ENCODE assay signal across 8 mouse cellular contexts in the genomic region with DNA sequence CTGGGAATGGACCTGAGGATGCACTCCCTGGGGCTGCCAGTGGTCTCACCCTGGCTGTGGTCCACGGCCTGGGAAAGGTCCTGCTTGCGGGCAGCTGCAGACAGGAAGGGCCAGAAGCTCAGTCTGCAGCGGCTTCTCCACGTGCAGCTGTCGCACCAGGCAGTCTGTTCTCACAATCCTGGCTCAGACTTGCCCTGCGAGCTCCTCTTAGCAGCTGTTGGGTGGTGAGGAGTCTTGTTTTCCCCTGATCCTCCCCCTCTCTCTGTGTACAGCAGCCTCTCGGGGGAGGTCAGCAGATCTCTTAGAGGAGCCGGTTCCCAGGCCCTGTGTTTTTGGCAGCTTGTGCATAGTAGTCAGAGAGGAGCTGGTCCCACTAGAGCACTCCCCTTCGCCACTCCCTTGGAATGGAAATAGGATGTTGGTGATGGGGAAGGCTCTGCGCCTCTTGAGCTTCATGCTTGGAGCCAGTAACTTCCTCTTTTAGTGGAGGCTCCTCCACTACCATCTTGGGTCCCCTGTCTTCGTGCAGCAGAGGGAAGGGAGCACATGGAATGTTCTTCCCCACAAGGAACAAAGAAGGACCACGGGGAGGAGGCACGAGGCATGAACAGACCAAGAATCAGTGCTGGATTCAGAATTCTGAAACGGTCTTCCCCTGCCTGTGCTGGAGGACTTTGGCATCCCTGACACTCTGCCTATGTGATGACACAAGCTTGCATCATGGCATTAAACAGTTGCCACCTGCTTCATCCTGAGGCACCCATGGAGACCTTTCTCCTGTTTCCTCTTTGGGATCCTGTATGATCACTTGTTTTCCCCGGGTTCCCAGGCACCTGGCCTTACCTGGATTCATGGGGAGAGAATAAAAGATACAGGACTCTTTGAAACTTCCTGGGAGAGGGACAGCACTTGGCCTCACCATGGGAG. TPM values are rescaled to one million over a fixed set of nuclear protein-coding genes. Genes with fewer than 3 reads are reported as not detected.
DNase-seq lines count a peak whose midpoint lies in the region; ATAC-seq and TF ChIP-seq lines count a peak whose summit lies in the region.

No protein-coding gene starts in this region.

- no peaks in the 10 kb centered on the region for H3K27me3 ChIP-seq in forebrain, postnatal 0 days (ENCODE audit: insufficient read depth, low read length)
- no peaks in the 10 kb centered on the region for H3K27me3 ChIP-seq in forebrain, embryonic 12.5 days
- H3K27me3 ChIP-seq in kidney, adult 2 months (replicated peaks; ENCODE audit: control insufficient read depth, insufficient read depth, low read length): no peaks in the 10 kb centered on the region

- no peaks in the 10 kb centered on the region for H3K4me1 ChIP-seq in forebrain, postnatal 0 days (ENCODE audit: insufficient read depth)
- no peaks in the 10 kb centered on the region for H3K4me1 ChIP-seq in forebrain, embryonic 12.5 days
- H3K4me1 ChIP-seq in kidney, adult 2 months (ENCODE audit: control insufficient read depth, insufficient read depth, low read length): peaks cover 10% of the 10 kb centered on the region

- ATAC-seq in forebrain, postnatal 0 days: peak; percentile 77
- ATAC-seq in forebrain, embryonic 12.5 days (ENCODE audit: low FRiP score): no peak
- peak; percentile 43 for ATAC-seq in megakaryocyte progenitor cell, adult 5-6 weeks (replicated peaks; ENCODE audit: poor library complexity)
- ATAC-seq in erythroblast, adult 5-6 weeks (replicated peaks; ENCODE audit: low FRiP score, poor library complexity, severe bottlenecking): no peak

- H3K27ac ChIP-seq in forebrain, postnatal 0 days (ENCODE audit: low read depth, low read length): 0 out of 2 replicates have a peak overlapping the region, but pooled peaks have one; percentile 35
- no peak overlapping the region for H3K27ac ChIP-seq in forebrain, embryonic 12.5 days
- H3K27ac ChIP-seq in kidney, adult 2 months (ENCODE audit: insufficient read depth, low read depth, low read length): peak overlapping the region; percentile 47

- H3K36me3 ChIP-seq in forebrain, postnatal 0 days (ENCODE audit: insufficient read depth): no peaks in the 10 kb centered on the region
- H3K36me3 ChIP-seq in forebrain, embryonic 12.5 days (replicated peaks): peaks cover 5% of the 10 kb centered on the region; the same call in 1 of the 2 replicates
- no peaks in the 10 kb centered on the region for H3K36me3 ChIP-seq in kidney, adult 2 months (ENCODE audit: control insufficient read depth, insufficient read depth, low read length)

- DNase-seq in forebrain, postnatal 0 days: no peak
- peak; percentile 60 for DNase-seq in urinary bladder, postnatal 14 days (ENCODE audit: low spot score)
- DNase-seq in urinary bladder, adult 2 months (ENCODE audit: low spot score): no peak
- DNase-seq in kidney, adult 2 months: peak; percentile 37
- DNase-seq in adrenal gland, adult (ENCODE audit: inconsistent age in 2 of 2, low spot score in 1 of 2): no peak

- no peaks in the 10 kb centered on the region for H3K9me3 ChIP-seq in forebrain, postnatal 0 days (ENCODE audit: low read length)
- no peaks in the 10 kb centered on the region for H3K9me3 ChIP-seq in forebrain, embryonic 12.5 days

- no peak overlapping the region for H3K9ac ChIP-seq in forebrain, postnatal 0 days
- no peak overlapping the region for H3K9ac ChIP-seq in forebrain, embryonic 12.5 days

- no peak for TF ChIP-seq CTCF in forebrain, postnatal 0 days (IDR thresholded peaks at IDR 0.05; ENCODE audit: low read depth)
- TF ChIP-seq CTCF in kidney, adult 2 months (conservative IDR thresholded peaks at IDR 0.05; ENCODE audit: insufficient read depth, insufficient read length, low read depth, low read length): no peak

- no peak overlapping the region for H3K4me2 ChIP-seq in forebrain, postnatal 0 days (ENCODE audit: low read depth)
- H3K4me2 ChIP-seq in forebrain, embryonic 12.5 days: no peak overlapping the region

- 64% methylated on average over 15 of the region's 15 CpGs for WGBS in forebrain, postnatal 0 days
- 81% methylated on average over 15 of the region's 15 CpGs for WGBS in forebrain, embryonic 12.5 days
- 58% methylated on average over 15 of the region's 15 CpGs for WGBS in kidney, adult 2 months

- H3K4me3 ChIP-seq in forebrain, postnatal 0 days (ENCODE audit: low read depth, low read length): no peak overlapping the region
- no peak overlapping the region for H3K4me3 ChIP-seq in forebrain, embryonic 12.5 days (replicated peaks)
- H3K4me3 ChIP-seq in kidney, adult 2 months (ENCODE audit: insufficient read depth, low read depth, low read length): no peak overlapping the region

- TF ChIP-seq POLR2A in kidney, adult 2 months (IDR thresholded peaks at IDR 0.05; ENCODE audit: low read depth, low read length): no peak

RNA-seq across cellular contexts. Expression of a gene that starts 14.3 kb away (rescaled TPM):
- 103 and 109 TPM in 2 replicates for total RNA-seq in forebrain, postnatal 0 days (2014; rRNA removed)
- 160 and 179 TPM in 2 replicates for polyA plus RNA-seq in forebrain, postnatal 0 days (2015; fragmentation: Nextera tagmentation; extraction: Ambion mirVana)
- polyA plus RNA-seq in forebrain, embryonic 12.5 days (2016; fragmentation: Nextera tagmentation; extraction: Ambion mirVana): 126 TPM in 2 replicates
- polyA plus RNA-seq in urinary bladder, adult 2 months (2012; rRNA removed): 55.1 and 66.5 TPM in 2 replicates
- polyA plus RNA-seq in kidney, adult 2 months (2012; rRNA removed): 63.6 and 70.6 TPM in 2 replicates
- 82.6 and 88.6 TPM in 2 replicates for total RNA-seq in megakaryocyte progenitor cell, adult 5-6 weeks (2015)
- total RNA-seq in megakaryocyte progenitor cell, adult 5-6 weeks (2017): 61.2 and 85.6 TPM in 2 replicates
- 20.8 and 23.0 TPM in 2 replicates for total RNA-seq in erythroblast, adult 5-6 weeks (2015; ENCODE audit: low replicate concordance)
- 31.4 and 40.6 TPM in 2 replicates for total RNA-seq in erythroblast, adult 5-6 weeks (2017; ENCODE audit: low replicate concordance)

RNA-seq across cellular contexts. Expression of a gene that starts 33.4 kb away (rescaled TPM):
- total RNA-seq in forebrain, postnatal 0 days (2014; rRNA removed): 5.5 TPM in 2 replicates
- 1.0 and 1.8 TPM in 2 replicates for polyA plus RNA-seq in forebrain, postnatal 0 days (2015; fragmentation: Nextera tagmentation; extraction: Ambion mirVana)
- 6.0 and 7.8 TPM in 2 replicates for polyA plus RNA-seq in forebrain, embryonic 12.5 days (2016; fragmentation: Nextera tagmentation; extraction: Ambion mirVana)
- polyA plus RNA-seq in urinary bladder, adult 2 months (2012; rRNA removed): 20.8 and 23.0 TPM in 2 replicates
- polyA plus RNA-seq in kidney, adult 2 months (2012; rRNA removed): 20.8 and 22.7 TPM in 2 replicates
- total RNA-seq in megakaryocyte progenitor cell, adult 5-6 weeks (2015): 90.4 and 98.3 TPM in 2 replicates
- total RNA-seq in megakaryocyte progenitor cell, adult 5-6 weeks (2017): 89.6 and 91.8 TPM in 2 replicates
- 321 and 423 TPM in 2 replicates for total RNA-seq in erythroblast, adult 5-6 weeks (2015; ENCODE audit: low replicate concordance)
- total RNA-seq in erythroblast, adult 5-6 weeks (2017; ENCODE audit: low replicate concordance): 386 and 450 TPM in 2 replicates

RNA-seq across cellular contexts. Expression of a gene that starts 43.7 kb away (rescaled TPM):
- 59.2 and 70.1 TPM in 2 replicates for total RNA-seq in forebrain, postnatal 0 days (2014; rRNA removed)
- 88.7 and 213 TPM in 2 replicates for polyA plus RNA-seq in forebrain, postnatal 0 days (2015; fragmentation: Nextera tagmentation; extraction: Ambion mirVana)
- polyA plus RNA-seq in forebrain, embryonic 12.5 days (2016; fragmentation: Nextera tagmentation; extraction: Ambion mirVana): 193 and 211 TPM in 2 replicates
- 79.1 and 103 TPM in 2 replicates for polyA plus RNA-seq in urinary bladder, adult 2 months (2012; rRNA removed)
- 43.0 and 66.4 TPM in 2 replicates for polyA plus RNA-seq in kidney, adult 2 months (2012; rRNA removed)
- total RNA-seq in megakaryocyte progenitor cell, adult 5-6 weeks (2015): 88.9 and 102 TPM in 2 replicates
- 60.2 and 63.3 TPM in 2 replicates for total RNA-seq in megakaryocyte progenitor cell, adult 5-6 weeks (2017)
- total RNA-seq in erythroblast, adult 5-6 weeks (2015; ENCODE audit: low replicate concordance): 38.9 and 51.9 TPM in 2 replicates
- total RNA-seq in erythroblast, adult 5-6 weeks (2017; ENCODE audit: low replicate concordance): 43.5 and 60.1 TPM in 2 replicates

Comparison
In these comparisons a context has a peak if more than half of its experiments do, and no peak if none do; other contexts are left out.
1. ATAC-seq: peak in forebrain, postnatal 0 days (single experiment) and megakaryocyte progenitor cell, adult 5-6 weeks (single experiment); none in forebrain, embryonic 12.5 days (single experiment) and erythroblast, adult 5-6 weeks (single experiment).
2. DNase-seq: peak in urinary bladder, postnatal 14 days (single experiment) and kidney, adult 2 months (single experiment); none in forebrain, postnatal 0 days (single experiment), urinary bladder, adult 2 months (single experiment) and adrenal gland, adult (0 of 2).